Comparison of ENCODE assay signal across 39 mouse cellular contexts in the genomic region with DNA sequence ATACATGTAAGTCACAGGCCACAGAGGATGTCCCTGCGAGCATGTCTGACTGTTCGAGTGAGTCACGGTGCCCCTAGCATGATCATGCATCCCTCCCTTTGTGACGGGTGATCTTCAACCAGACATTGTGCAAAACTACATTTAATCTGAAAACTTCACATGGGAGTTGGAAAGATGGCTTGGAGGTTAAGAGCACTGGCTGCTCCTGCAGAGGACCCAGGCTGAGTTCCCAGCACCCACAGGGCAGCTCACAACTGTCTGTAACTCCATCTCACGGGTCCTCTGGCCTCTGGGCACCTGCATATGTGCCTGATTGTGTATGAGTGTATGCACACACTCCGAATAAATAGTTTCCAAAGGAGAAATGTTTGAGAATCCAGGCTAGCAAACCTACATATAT. TPM values are rescaled to one million over a fixed set of nuclear protein-coding genes. Genes with fewer than 3 reads are reported as not detected.
"Had no signal": no experiment of that assay in that cellular context is flagged by ENCODE, and none has a peak within 500 bp of the region (broad histone marks: within the 10 kb centered on the region; RNA-seq: fewer than 3 reads in every experiment).

No protein-coding gene starts in this region.

- H3K4me1 ChIP-seq: hindbrain, embryonic 13.5 days; hindbrain, embryonic 15.5 days; kidney, embryonic 15.5 days; limb, embryonic 15.5 days had no signal

- H3K27ac ChIP-seq: heart, adult 2 months; heart, embryonic 13.5 days; heart, embryonic 15.5 days; hindbrain, embryonic 13.5 days; hindbrain, embryonic 15.5 days; hindbrain, postnatal 0 days; kidney, embryonic 15.5 days; kidney, postnatal 0 days; limb, embryonic 13.5 days; limb, embryonic 15.5 days; liver, embryonic 13.5 days had no signal

- DNase-seq: gastrocnemius, postnatal 14 days; gastrocnemius, postnatal 36 days; heart, postnatal 14 days; kidney, adult 11 months; kidney, adult 2 months; kidney, adult 9 months; kidney, postnatal 14 days; kidney, postnatal 36 days; layer of hippocampus, adult 9-11 months; layer of hippocampus, postnatal 36 days; left cerebral cortex, postnatal 4 days; liver, embryonic 13.5 days had no signal

- H3K4me3 ChIP-seq: heart, adult 2 months; heart, embryonic 13.5 days; heart, embryonic 15.5 days; hindbrain, embryonic 13.5 days; hindbrain, embryonic 15.5 days; kidney, embryonic 15.5 days; limb, embryonic 13.5 days; limb, embryonic 15.5 days; liver, embryonic 13.5 days had no signal

RNA-seq across cellular contexts. Expression of a gene that starts 41.0 kb away (rescaled TPM):
- total RNA-seq: gastrocnemius, adult 18-20 months; gastrocnemius, adult 8-10 months; gastrocnemius, postnatal 36 days; heart, adult 2 months; heart, postnatal 14 days; hematopoietic stem cell, adult 5-6 weeks; hindbrain, postnatal 0 days; layer of hippocampus, adult 18-20 months; layer of hippocampus, adult 8-10 months; layer of hippocampus, postnatal 14 days; layer of hippocampus, postnatal 36 days; left cerebral cortex, adult 18-20 months; left cerebral cortex, adult 8-10 months; left cerebral cortex, postnatal 10 days; left cerebral cortex, postnatal 25 days; liver, adult 2 months had no signal
- polyA plus RNA-seq: heart, embryonic 11.5 days; heart, embryonic 13.5 days; heart, embryonic 15.5 days; heart, postnatal 0 days; hindbrain, embryonic 13.5 days; hindbrain, embryonic 15.5 days; hindbrain, postnatal 0 days; intestine, embryonic 14.5 days; intestine, embryonic 16.5 days; kidney, embryonic 15.5 days; kidney, postnatal 0 days; large intestine, adult 2 months; limb, embryonic 11.5 days; limb, embryonic 13.5 days; limb, embryonic 15.5 days; liver, adult 2 months; liver, embryonic 13.5 days had no signal
